Mouse (Mus musculus) mesoderm, embryonic 11.5 days (tissue): ENCODE measurements around the gene Timm17a.

ENCODE experiments used
- DNase-seq: peaks from one replicate; pipeline ENCODE4 v3.0.0-alpha.2; 2012; ENCODE audit warnings: low read depth, low spot score

Timm17a gene

GRCm38 (mm10) chr1:135313284-135314031 is at the start of gene Timm17a:
TSS of gene Timm17a (minus strand) at chr1:135313778.
- peak; percentile 95 for DNase-seq

GRCm38 (mm10) chr1:135362115-135362514 is 48.5 kb upstream of the Timm17a start:
- no peak for DNase-seq

- DNase-seq: no peak
Measured at GRCm38 (mm10) chr1:135361491-135361890, 47.9 kb upstream of the Timm17a start.

GRCm38 (mm10) chr1:135359071-135359470 is 45.5 kb upstream of the Timm17a start:
- DNase-seq: no peak

GRCm38 (mm10) chr1:135351953-135352352 is 38.4 kb upstream of the Timm17a start:
- no peak for DNase-seq

GRCm38 (mm10) chr1:135347498-135348169 is 34.1 kb upstream of the Timm17a start:
- no peak for DNase-seq

GRCm38 (mm10) chr1:135346891-135347290 is 33.3 kb upstream of the Timm17a start:
- DNase-seq: no peak

GRCm38 (mm10) chr1:135344026-135344425 is 30.4 kb upstream of the Timm17a start:
- DNase-seq: no peak

GRCm38 (mm10) chr1:135341947-135342346 is 28.4 kb upstream of the Timm17a start:
- peak; percentile 42 for DNase-seq

GRCm38 (mm10) chr1:135330578-135330977 is 17.0 kb upstream of the Timm17a start:
- no peak for DNase-seq

GRCm38 (mm10) chr1:135328368-135328767 is 14.8 kb upstream of the Timm17a start:
- DNase-seq: no peak

- DNase-seq: no peak
Measured at GRCm38 (mm10) chr1:135325934-135326333, 12.4 kb upstream of the Timm17a start.

GRCm38 (mm10) chr1:135324571-135324970 is 11.0 kb upstream of the Timm17a start, which contains the start of gene Lmod1:
TSS of gene Lmod1 (plus strand) at chr1:135324807.
- peak; percentile 79 for DNase-seq

GRCm38 (mm10) chr1:135323367-135323901 is 9.9 kb upstream of the Timm17a start:
- DNase-seq: no peak

- DNase-seq: no peak
Measured at GRCm38 (mm10) chr1:135312201-135312600, 1.4 kb downstream of the Timm17a start.

GRCm38 (mm10) chr1:135311356-135311755 is 2.2 kb downstream of the Timm17a start:
- no peak for DNase-seq

- no peak for DNase-seq
Measured at GRCm38 (mm10) chr1:135290908-135291307, 22.7 kb downstream of the Timm17a start.

- no peak for DNase-seq
Measured at GRCm38 (mm10) chr1:135286311-135286710, 27.3 kb downstream of the Timm17a start.

GRCm38 (mm10) chr1:135283826-135284291 is 29.7 kb downstream of the Timm17a start, which contains the start of gene Rnpep:
TSS of gene Rnpep (minus strand) at chr1:135284084.
- DNase-seq: peak; percentile 77

- peak; percentile 49 for DNase-seq
Measured at GRCm38 (mm10) chr1:135283287-135283825, 30.2 kb downstream of the Timm17a start.

- peak; percentile 15 for DNase-seq
Measured at GRCm38 (mm10) chr1:135282536-135283286, 30.9 kb downstream of the Timm17a start.
